In the genomic region with DNA sequence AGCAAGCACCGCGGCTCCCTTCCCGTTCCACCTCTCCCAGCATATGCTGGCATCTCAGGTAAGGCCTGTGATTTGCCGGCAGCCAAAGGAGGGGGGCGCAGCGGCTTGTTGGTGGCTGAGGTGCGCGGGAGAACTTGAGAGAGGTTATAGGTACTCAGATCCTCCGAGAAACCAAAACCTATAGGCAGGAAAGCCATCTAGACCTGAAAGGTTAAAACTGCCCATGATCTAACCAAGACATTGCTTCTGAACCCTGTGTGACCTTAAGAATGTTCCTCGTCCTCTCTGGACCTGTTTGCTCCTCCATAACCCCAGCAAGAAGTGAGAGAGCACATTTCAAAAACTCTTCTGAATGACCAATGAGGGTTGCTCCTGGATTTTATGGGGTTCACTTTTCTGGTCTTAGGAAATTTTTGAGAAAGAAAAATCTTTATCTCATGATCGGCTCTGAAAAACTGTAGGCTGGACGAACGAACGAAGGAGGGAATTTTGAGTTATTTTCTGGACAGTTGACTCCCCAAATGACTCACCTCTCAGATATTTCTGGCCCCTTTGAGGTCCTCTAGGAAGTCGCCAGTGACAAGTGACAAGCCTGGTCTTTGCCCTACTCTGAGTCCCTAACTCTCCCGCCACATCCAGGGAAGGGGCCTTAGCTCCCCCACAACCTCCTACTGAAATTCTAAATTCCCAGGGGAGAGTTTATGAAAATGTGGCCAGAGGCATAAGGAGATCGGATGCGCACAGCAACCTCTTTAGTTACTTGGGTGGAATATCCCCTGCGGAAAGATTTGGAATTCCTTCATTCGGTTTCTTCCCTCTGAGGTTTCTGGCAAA, we compare ENCODE assay signal across 8 mouse cellular contexts. TPM values are rescaled to one million over a fixed set of nuclear protein-coding genes. Genes with fewer than 3 reads are reported as not detected.
DNase-seq lines count a peak whose midpoint lies in the region; ATAC-seq and TF ChIP-seq lines count a peak whose summit lies in the region.

No protein-coding gene starts in this region.

- H3K9ac ChIP-seq in forebrain, embryonic 16.5 days (replicated peaks; ENCODE audit: low read depth, low read length): no peak overlapping the region
- H3K9ac ChIP-seq in midbrain, embryonic 16.5 days (ENCODE audit: low read depth, low read length): no peak overlapping the region
- H3K9ac ChIP-seq in stomach, embryonic 16.5 days (ENCODE audit: low read length): peak overlapping the region; percentile 79

- H3K27me3 ChIP-seq in forebrain, embryonic 10.5 days (ENCODE audit: poor library complexity, severe bottlenecking): peaks cover 98% of the 10 kb centered on the region
- H3K27me3 ChIP-seq in forebrain, embryonic 16.5 days (replicated peaks; ENCODE audit: control insufficient read depth, insufficient read depth, low read length): peaks cover 76% of the 10 kb centered on the region
- peaks cover 100% of the 10 kb centered on the region for H3K27me3 ChIP-seq in midbrain, embryonic 10.5 days (ENCODE audit: low read depth, poor library complexity, severe bottlenecking)
- H3K27me3 ChIP-seq in midbrain, embryonic 16.5 days (ENCODE audit: control insufficient read depth, insufficient read depth, low read depth, low read length): peaks cover 70% of the 10 kb centered on the region
- H3K27me3 ChIP-seq in stomach, embryonic 16.5 days (ENCODE audit: control insufficient read depth, insufficient read depth, low read length): peaks cover 57% of the 10 kb centered on the region
- peaks cover 63% of the 10 kb centered on the region for H3K27me3 ChIP-seq in thymus, adult 2 months (ENCODE audit: control insufficient read depth, insufficient read depth, low read length)

- no peak for TF ChIP-seq CTCF in thymus, adult 2 months (IDR thresholded peaks at IDR 0.05; ENCODE audit: borderline replicate concordance, control insufficient read depth, extremely low read depth, insufficient read depth, low read length, poor library complexity)

- peaks cover 10% of the 10 kb centered on the region; the same call in 1 of the 2 replicates for H3K36me3 ChIP-seq in forebrain, embryonic 10.5 days (replicated peaks)
- H3K36me3 ChIP-seq in forebrain, embryonic 16.5 days (ENCODE audit: control insufficient read depth, insufficient read depth): no peaks in the 10 kb centered on the region
- no peaks in the 10 kb centered on the region for H3K36me3 ChIP-seq in midbrain, embryonic 10.5 days
- H3K36me3 ChIP-seq in midbrain, embryonic 16.5 days (ENCODE audit: control insufficient read depth, insufficient read depth, low read length): no peaks in the 10 kb centered on the region
- no peaks in the 10 kb centered on the region for H3K36me3 ChIP-seq in stomach, embryonic 16.5 days (ENCODE audit: control insufficient read depth, insufficient read depth, low read length)
- H3K36me3 ChIP-seq in thymus, adult 2 months (ENCODE audit: control insufficient read depth, insufficient read depth, low read length): no peaks in the 10 kb centered on the region

- WGBS in forebrain, embryonic 10.5 days: 5% methylated on average over 20 of the region's 20 CpGs
- 4% methylated on average over 20 of the region's 20 CpGs for WGBS in forebrain, embryonic 16.5 days
- 5% methylated on average over 20 of the region's 20 CpGs for WGBS in midbrain, embryonic 10.5 days
- 5% methylated on average over 20 of the region's 20 CpGs for WGBS in midbrain, embryonic 16.5 days
- WGBS in stomach, embryonic 16.5 days: 30% methylated on average over 20 of the region's 20 CpGs
- WGBS in thymus, adult 2 months: 20% methylated on average over 20 of the region's 20 CpGs

- peak overlapping the region; percentile 55 for H3K4me3 ChIP-seq in forebrain, embryonic 10.5 days
- H3K4me3 ChIP-seq in forebrain, embryonic 16.5 days (replicated peaks; ENCODE audit: low read length): no peak overlapping the region
- peak overlapping the region; percentile 40 for H3K4me3 ChIP-seq in midbrain, embryonic 10.5 days
- no peak overlapping the region for H3K4me3 ChIP-seq in midbrain, embryonic 16.5 days (ENCODE audit: low read depth, low read length)
- H3K4me3 ChIP-seq in stomach, embryonic 16.5 days (replicated peaks; ENCODE audit: low read length): peak overlapping the region; percentile 66
- no peak overlapping the region for H3K4me3 ChIP-seq in thymus, adult 2 months (ENCODE audit: control insufficient read depth, insufficient read depth, low read length)

- no peak for ATAC-seq in forebrain, embryonic 16.5 days
- ATAC-seq in midbrain, embryonic 16.5 days: no peak
- ATAC-seq in stomach, embryonic 16.5 days (ENCODE audit: insufficient read depth, low FRiP score): no peak

- H3K27ac ChIP-seq in forebrain, embryonic 10.5 days: peak overlapping the region; percentile 81
- H3K27ac ChIP-seq in forebrain, embryonic 16.5 days (ENCODE audit: low read length): no peak overlapping the region
- no peak overlapping the region; the same call in 1 of the 2 replicates for H3K27ac ChIP-seq in midbrain, embryonic 10.5 days (replicated peaks)
- no peak overlapping the region for H3K27ac ChIP-seq in midbrain, embryonic 16.5 days (ENCODE audit: low read length)
- H3K27ac ChIP-seq in stomach, embryonic 16.5 days (ENCODE audit: low read length): peak overlapping the region; percentile 3; the same call in 1 of the 2 replicates
- H3K27ac ChIP-seq in thymus, adult 2 months (ENCODE audit: control insufficient read depth, insufficient read depth, low read length): no peak overlapping the region

- no peak overlapping the region for H3K4me2 ChIP-seq in forebrain, embryonic 16.5 days (ENCODE audit: low read length)
- H3K4me2 ChIP-seq in midbrain, embryonic 16.5 days (ENCODE audit: low read length): no peak overlapping the region
- H3K4me2 ChIP-seq in stomach, embryonic 16.5 days (ENCODE audit: low read depth, low read length): peak overlapping the region; percentile 93

- peaks cover 50% of the 10 kb centered on the region for H3K4me1 ChIP-seq in forebrain, embryonic 10.5 days
- peaks cover 22% of the 10 kb centered on the region for H3K4me1 ChIP-seq in forebrain, embryonic 16.5 days (replicated peaks; ENCODE audit: control insufficient read depth, insufficient read depth, low read length)
- H3K4me1 ChIP-seq in midbrain, embryonic 10.5 days: peaks cover 49% of the 10 kb centered on the region
- H3K4me1 ChIP-seq in midbrain, embryonic 16.5 days (ENCODE audit: control insufficient read depth, insufficient read depth, low read length): peaks cover 9% of the 10 kb centered on the region
- peaks cover 30% of the 10 kb centered on the region; the same call in 1 of the 2 replicates for H3K4me1 ChIP-seq in stomach, embryonic 16.5 days (ENCODE audit: control insufficient read depth, insufficient read depth, low read length)
- peaks cover 7% of the 10 kb centered on the region; the same call in 1 of the 2 replicates for H3K4me1 ChIP-seq in thymus, adult 2 months (replicated peaks; ENCODE audit: control insufficient read depth, insufficient read depth, low read length)

- TF ChIP-seq POLR2A in thymus, adult 2 months (IDR thresholded peaks at IDR 0.05; ENCODE audit: control insufficient read depth, extremely low read depth, insufficient read depth, low read length, poor library complexity): no peak

- DNase-seq in forebrain, embryonic 10.5 days (ENCODE audit: extremely low spot score, low spot score): no peak
- peak; percentile 57 for DNase-seq in midbrain, embryonic 10.5 days (ENCODE audit: low spot score)
- peak; percentile 33 for DNase-seq in kidney, postnatal 14 days
- no peak for DNase-seq in left cerebral cortex, adult 11 months (ENCODE audit: low spot score)
- no peak for DNase-seq in thymus, adult 2 months

- no peaks in the 10 kb centered on the region for H3K9me3 ChIP-seq in forebrain, embryonic 10.5 days
- H3K9me3 ChIP-seq in forebrain, embryonic 16.5 days (ENCODE audit: control insufficient read depth, low read length): no peaks in the 10 kb centered on the region
- no peaks in the 10 kb centered on the region for H3K9me3 ChIP-seq in midbrain, embryonic 10.5 days (replicated peaks)
- no peaks in the 10 kb centered on the region for H3K9me3 ChIP-seq in midbrain, embryonic 16.5 days (replicated peaks; ENCODE audit: control insufficient read depth, low read length, poor library complexity, severe bottlenecking)
- H3K9me3 ChIP-seq in stomach, embryonic 16.5 days (replicated peaks; ENCODE audit: control insufficient read depth, low read length): no peaks in the 10 kb centered on the region

RNA-seq across cellular contexts. Expression of a gene that starts 6.3 kb away (rescaled TPM):
- polyA plus RNA-seq in forebrain, embryonic 10.5 days (2016; fragmentation: Nextera tagmentation; extraction: Ambion mirVana): 2.5 and 3.2 TPM in 2 replicates
- polyA plus RNA-seq in forebrain, embryonic 16.5 days (2015; fragmentation: Nextera tagmentation; extraction: Ambion mirVana): 0.47 and 0.68 TPM in 2 replicates
- polyA plus RNA-seq in midbrain, embryonic 10.5 days (2016; fragmentation: Nextera tagmentation; extraction: Ambion mirVana): 0.27 and 0.43 TPM in 2 replicates
- polyA plus RNA-seq in midbrain, embryonic 16.5 days (2015; fragmentation: Nextera tagmentation; extraction: Ambion mirVana): 0.39 and 0.57 TPM in 2 replicates
- polyA plus RNA-seq in stomach, embryonic 16.5 days (2015; fragmentation: Nextera tagmentation; extraction: Ambion mirVana): 2.9 and 3.1 TPM in 2 replicates
- 2.7 and 3.5 TPM in 2 replicates for polyA plus RNA-seq in thymus, adult 2 months (2012; rRNA removed)

RNA-seq across cellular contexts. Expression of a gene that starts 11.5 kb away (rescaled TPM):
- not detected in 2 replicates for polyA plus RNA-seq in forebrain, embryonic 10.5 days (2016; fragmentation: Nextera tagmentation; extraction: Ambion mirVana)
- not detected in 2 replicates for polyA plus RNA-seq in forebrain, embryonic 16.5 days (2015; fragmentation: Nextera tagmentation; extraction: Ambion mirVana)
- polyA plus RNA-seq in midbrain, embryonic 10.5 days (2016; fragmentation: Nextera tagmentation; extraction: Ambion mirVana): not detected in 2 replicates
- not detected in 2 replicates for polyA plus RNA-seq in midbrain, embryonic 16.5 days (2015; fragmentation: Nextera tagmentation; extraction: Ambion mirVana)
- not detected in 2 replicates for polyA plus RNA-seq in stomach, embryonic 16.5 days (2015; fragmentation: Nextera tagmentation; extraction: Ambion mirVana)
- not detected in 2 replicates for polyA plus RNA-seq in thymus, adult 2 months (2012; rRNA removed)

RNA-seq across cellular contexts. Expression of a gene that starts 47.6 kb away (rescaled TPM):
- 0.25 and 0.30 TPM in 2 replicates for polyA plus RNA-seq in forebrain, embryonic 10.5 days (2016; fragmentation: Nextera tagmentation; extraction: Ambion mirVana)
- 0.23 and 0.26 TPM in 2 replicates for polyA plus RNA-seq in forebrain, embryonic 16.5 days (2015; fragmentation: Nextera tagmentation; extraction: Ambion mirVana)
- 0.04 and 0.20 TPM in 2 replicates for polyA plus RNA-seq in midbrain, embryonic 10.5 days (2016; fragmentation: Nextera tagmentation; extraction: Ambion mirVana)
- polyA plus RNA-seq in midbrain, embryonic 16.5 days (2015; fragmentation: Nextera tagmentation; extraction: Ambion mirVana): 0.17 and 0.43 TPM in 2 replicates
- 0.17 and 0.22 TPM in 2 replicates for polyA plus RNA-seq in stomach, embryonic 16.5 days (2015; fragmentation: Nextera tagmentation; extraction: Ambion mirVana)
- polyA plus RNA-seq in thymus, adult 2 months (2012; rRNA removed): 0.06 and 0.08 TPM in 2 replicates

Comparison
In these comparisons a context has a peak if more than half of its experiments do, and no peak if none do; other contexts are left out.
1. H3K27ac ChIP-seq: peak in forebrain, embryonic 10.5 days (single experiment) and stomach, embryonic 16.5 days (single experiment); none in forebrain, embryonic 16.5 days (single experiment), midbrain, embryonic 10.5 days (single experiment), midbrain, embryonic 16.5 days (single experiment) and thymus, adult 2 months (single experiment).
2. H3K4me3 ChIP-seq: peak in forebrain, embryonic 10.5 days (single experiment), midbrain, embryonic 10.5 days (single experiment) and stomach, embryonic 16.5 days (single experiment); none in forebrain, embryonic 16.5 days (single experiment), midbrain, embryonic 16.5 days (single experiment) and thymus, adult 2 months (single experiment).
3. DNase-seq: peak in midbrain, embryonic 10.5 days (single experiment) and kidney, postnatal 14 days (single experiment); none in forebrain, embryonic 10.5 days (single experiment), left cerebral cortex, adult 11 months (single experiment) and thymus, adult 2 months (single experiment).